Comparison of ENCODE assay signal across 26 mouse cellular contexts in genomic region chr1:140295482-140295881, GRCm38 (mm10). TPM values are rescaled to one million over a fixed set of nuclear protein-coding genes. Genes with fewer than 3 reads are reported as not detected.
"Had no signal": no experiment of that assay in that cellular context is flagged by ENCODE, and none has a peak within 500 bp of the region (broad histone marks: within the 10 kb centered on the region; RNA-seq: fewer than 3 reads in every experiment).

No protein-coding gene starts in this region.

- DNase-seq: gastrocnemius, adult 2 months; gastrocnemius, postnatal 10 days; gastrocnemius, postnatal 25 days; heart, adult 18-20 months; heart, postnatal 10 days; heart, postnatal 4 days; kidney, adult 18-20 months; kidney, adult 8-10 months; kidney, postnatal 10 days; kidney, postnatal 25 days; kidney, postnatal 4 days; liver; liver, embryonic 13.5 days had no signal

- H3K27ac ChIP-seq: gastrocnemius, adult 2 months; heart, embryonic 10.5 days; hindbrain, embryonic 10.5 days; hindbrain, embryonic 12.5 days; hindbrain, embryonic 14.5 days; intestine, embryonic 15.5 days; limb, embryonic 10.5 days; limb, embryonic 12.5 days; liver, embryonic 13.5 days had no signal

- H3K4me2 ChIP-seq: heart, embryonic 12.5 days; hindbrain, embryonic 12.5 days; hindbrain, embryonic 14.5 days; intestine, embryonic 15.5 days; limb, embryonic 12.5 days; liver, embryonic 11.5 days; liver, embryonic 13.5 days had no signal

- ATAC-seq: hindbrain, embryonic 16.5 days; inflammation-experienced regulatory T-cells, adult 6 months; intestine, embryonic 15.5 days; intestine, postnatal 0 days had no signal

- H3K4me1 ChIP-seq: heart, embryonic 10.5 days; heart, embryonic 12.5 days; hindbrain, embryonic 10.5 days; hindbrain, embryonic 12.5 days; intestine, embryonic 15.5 days; limb, embryonic 10.5 days; limb, embryonic 12.5 days; liver, embryonic 13.5 days had no signal

- H3K9me3 ChIP-seq: heart, embryonic 10.5 days; heart, embryonic 12.5 days; hindbrain, embryonic 10.5 days; hindbrain, embryonic 12.5 days; intestine, embryonic 15.5 days; limb, embryonic 10.5 days; limb, embryonic 12.5 days; liver, embryonic 13.5 days had no signal

- H3K27me3 ChIP-seq: heart, embryonic 12.5 days; hindbrain, embryonic 12.5 days; intestine, embryonic 15.5 days; limb, embryonic 12.5 days; liver, embryonic 13.5 days had no signal

- H3K9ac ChIP-seq: heart, embryonic 12.5 days; hindbrain, embryonic 12.5 days; hindbrain, embryonic 14.5 days; intestine, embryonic 15.5 days; limb, embryonic 12.5 days; liver, embryonic 13.5 days had no signal

- H3K36me3 ChIP-seq: heart, embryonic 10.5 days; heart, embryonic 12.5 days; hindbrain, embryonic 10.5 days; hindbrain, embryonic 12.5 days; intestine, embryonic 15.5 days; limb, embryonic 10.5 days; limb, embryonic 12.5 days; liver, embryonic 13.5 days had no signal

- H3K4me3 ChIP-seq: gastrocnemius, adult 2 months; heart, embryonic 10.5 days; heart, embryonic 12.5 days; hindbrain, embryonic 10.5 days; hindbrain, embryonic 12.5 days; intestine, embryonic 15.5 days; limb, embryonic 10.5 days; limb, embryonic 12.5 days; liver, embryonic 13.5 days had no signal

RNA-seq across cellular contexts. Expression of gene Kcnt2, which starts 49.5 kb away (rescaled TPM):
- total RNA-seq: granulocyte monocyte progenitor cell, adult 5-6 weeks had no signal
- polyA plus RNA-seq: inflammation-experienced regulatory T-cells, adult 6 months had no signal
